Mouse (Mus musculus): ENCODE data around the gene 1700013G24Rik.

The 1700013G24Rik gene

DNA sequence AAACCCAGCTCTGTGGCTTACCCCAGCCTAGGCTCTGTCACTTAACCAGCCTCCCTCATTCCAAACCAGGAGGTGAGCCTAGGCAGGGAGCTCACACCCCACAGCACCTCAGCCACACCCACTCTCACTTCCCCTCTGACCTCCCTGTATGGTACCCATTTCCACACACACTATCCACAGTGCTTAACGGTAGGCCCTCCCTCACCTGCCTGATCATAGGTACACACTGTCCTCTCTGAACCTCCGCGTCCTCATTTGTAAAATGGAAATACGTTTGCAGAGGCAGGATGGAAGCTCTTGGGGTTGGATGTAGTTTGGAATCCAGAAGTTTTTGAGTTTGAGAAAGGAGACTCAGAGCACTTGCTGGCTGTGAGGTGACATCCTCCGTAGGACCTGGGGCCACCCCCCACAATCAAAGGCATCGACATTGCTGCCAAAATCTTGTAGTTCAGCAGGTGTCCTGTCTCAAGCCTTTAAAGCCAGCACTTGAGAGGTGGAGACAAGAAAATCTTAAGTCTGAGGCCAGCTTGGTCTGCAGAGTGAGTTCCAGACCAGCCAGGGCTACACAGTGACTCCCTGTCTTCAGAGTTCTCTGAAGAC, 42.5 kb downstream of the 1700013G24Rik start:
- no peak for DNase-seq (ENCODE audit: low spot score in 2 of 2)

DNA sequence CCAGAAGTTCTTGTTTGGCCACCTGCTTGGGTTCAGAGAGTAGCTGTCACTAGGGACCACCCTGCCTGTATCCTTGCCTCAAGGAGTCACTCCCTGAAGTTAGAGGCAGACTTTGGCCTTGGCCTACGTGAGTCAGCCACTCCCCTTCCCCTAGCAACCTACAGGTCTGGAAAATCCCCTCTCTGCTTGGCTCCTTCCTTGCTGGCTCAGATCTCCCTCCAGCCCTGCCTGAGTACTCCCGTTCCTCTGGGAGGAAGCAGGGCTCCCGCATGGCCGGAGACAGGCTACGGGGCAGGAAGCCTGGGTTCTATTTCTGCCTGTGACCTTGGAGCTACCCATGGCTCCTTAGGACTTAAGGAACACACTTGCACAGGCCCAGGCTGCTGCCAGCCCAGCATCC, 44.3 kb downstream of the 1700013G24Rik start:
- peak in 1 of 2 experiments; percentile 56 for DNase-seq (ENCODE audit: low spot score in 2 of 2)

DNA sequence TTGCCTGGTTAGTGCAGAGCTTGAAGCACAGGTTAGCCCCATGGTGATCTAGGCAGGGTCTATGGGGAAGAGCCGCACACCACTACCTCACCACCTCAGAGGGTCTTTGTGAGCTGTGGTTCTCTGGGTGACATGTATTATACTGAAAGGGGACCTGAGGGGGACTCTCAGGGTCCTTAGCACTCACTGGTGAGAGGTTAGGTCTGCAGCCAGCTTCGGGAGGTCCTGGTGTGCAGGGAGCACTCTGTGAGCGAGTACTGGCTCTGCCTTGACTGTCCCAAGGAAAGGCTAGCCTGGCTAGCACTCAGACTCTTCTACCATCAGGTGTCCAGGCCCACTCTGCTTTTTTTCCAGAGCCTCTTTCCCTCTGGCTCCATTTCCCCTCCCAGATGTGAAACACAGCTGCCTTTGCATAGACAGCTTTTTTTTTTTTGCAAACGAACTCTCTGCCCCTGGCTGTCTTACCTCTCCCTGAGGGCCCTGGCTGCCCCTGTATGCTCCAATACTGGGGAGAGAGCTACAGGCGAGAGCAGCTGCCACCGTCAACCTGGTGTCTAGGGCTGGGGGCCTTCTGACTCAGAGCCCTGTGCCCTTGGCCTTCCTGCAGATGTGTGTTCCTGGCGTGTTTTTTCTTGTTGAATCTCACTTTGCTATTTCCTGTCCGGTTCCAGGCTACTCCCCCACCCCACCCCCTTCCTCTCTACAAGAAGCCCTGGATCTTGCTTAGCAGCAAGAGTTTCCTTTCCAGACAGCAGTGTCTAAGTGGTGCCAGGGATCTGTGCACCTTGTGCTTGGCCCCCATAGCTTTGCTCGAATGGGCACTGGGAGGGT, 45.0 kb downstream of the 1700013G24Rik start:
- DNase-seq (ENCODE audit: low spot score in 2 of 2): peak in 1 of 2 experiments; percentile 55

DNA sequence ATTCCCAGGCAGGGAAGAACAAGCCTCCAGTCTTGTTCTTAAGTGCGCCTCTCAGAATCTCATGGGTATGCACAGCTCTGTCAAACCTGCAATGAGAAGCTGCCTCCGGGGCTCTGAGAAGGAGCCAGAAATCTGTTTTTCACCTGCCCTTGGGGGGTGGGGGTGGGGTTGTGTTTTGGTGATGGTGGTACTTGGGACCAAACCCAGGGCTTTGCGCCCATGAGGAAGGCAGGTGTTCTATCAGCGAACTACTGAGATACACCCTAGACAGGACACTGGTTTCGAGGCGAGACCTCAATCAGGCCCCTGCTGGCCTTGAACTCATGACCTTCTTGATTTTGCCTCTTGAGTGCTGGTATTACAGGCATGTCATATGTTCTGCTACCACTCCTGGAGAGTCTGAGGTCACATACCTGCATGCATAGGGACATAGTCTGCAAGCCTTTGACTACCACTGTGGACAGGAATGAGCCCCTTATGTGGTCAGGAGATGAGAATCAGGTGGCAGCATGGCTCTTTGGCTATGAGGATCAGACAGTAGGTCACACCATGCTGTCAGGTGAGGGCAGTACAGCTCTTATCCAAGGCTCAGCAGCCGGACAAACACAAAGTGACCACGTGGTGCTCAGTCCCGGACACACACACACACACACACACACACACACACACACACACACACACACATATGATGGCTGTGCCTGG, 45.9 kb downstream of the 1700013G24Rik start:
- no peak for DNase-seq (ENCODE audit: low spot score in 2 of 2)

DNA sequence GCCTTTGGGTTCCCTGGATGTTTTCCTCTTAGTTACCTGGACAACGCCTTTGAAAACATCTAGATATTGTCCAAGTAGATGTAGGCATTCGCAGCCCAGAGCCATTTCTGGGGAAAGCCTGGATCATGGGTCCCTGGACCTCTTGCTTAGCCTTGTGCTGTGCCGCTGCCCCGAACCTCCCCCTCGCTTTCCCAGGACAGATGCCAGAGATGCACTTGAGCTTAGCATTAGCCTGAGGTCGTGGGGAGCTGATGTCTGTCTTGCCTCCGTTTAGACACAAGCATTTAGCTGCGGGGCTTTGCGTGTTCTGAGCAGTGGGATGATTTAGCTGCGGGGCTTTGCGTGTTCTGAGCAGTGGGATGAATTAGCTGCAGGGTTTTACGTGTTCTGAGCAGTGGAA, 47.1 kb downstream of the 1700013G24Rik start:
- DNase-seq (ENCODE audit: low spot score in 2 of 2): no peak

DNA sequence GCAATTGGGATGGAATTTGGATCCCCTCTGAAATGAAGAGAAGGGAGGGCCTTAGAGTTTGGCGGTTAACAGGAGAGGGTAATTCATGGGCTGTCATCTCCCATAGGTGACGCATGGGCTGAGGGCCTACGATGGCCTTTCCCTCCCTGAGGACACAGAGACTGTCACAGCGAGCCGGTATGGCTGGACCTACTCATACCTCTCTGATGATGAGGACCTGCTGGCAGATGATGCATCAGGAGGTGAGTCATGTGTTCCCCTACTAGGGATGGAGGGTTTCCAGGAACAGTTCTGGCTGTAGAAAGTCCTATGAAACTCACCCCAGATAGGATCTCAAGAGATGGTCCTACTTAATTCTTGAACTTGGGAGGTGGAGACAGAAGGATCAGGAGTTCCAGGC, 47.9 kb downstream of the 1700013G24Rik start:
- no peak for DNase-seq (ENCODE audit: low spot score in 2 of 2)

DNA sequence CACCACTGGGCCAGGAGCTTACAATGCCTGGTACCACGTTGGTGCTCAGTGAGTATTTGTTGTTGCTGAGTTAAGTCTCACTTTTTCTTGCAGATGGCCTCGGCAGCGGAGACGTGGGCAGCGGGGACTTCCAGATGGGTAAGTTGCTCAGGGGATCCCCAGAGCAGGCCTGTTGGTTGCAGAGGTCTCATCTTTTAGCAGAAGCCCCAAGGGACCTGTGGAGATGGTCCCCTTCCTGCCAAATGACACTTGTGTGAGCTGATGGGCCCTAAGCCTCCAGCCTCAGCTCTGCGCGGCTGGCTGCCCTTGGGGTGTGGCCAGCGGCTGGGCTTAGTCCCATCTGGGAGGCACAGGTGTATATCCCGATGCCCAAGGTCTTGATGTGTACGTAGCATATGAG, 49.1 kb downstream of the 1700013G24Rik start:
- no peak for DNase-seq (ENCODE audit: low spot score in 2 of 2)

DNA sequence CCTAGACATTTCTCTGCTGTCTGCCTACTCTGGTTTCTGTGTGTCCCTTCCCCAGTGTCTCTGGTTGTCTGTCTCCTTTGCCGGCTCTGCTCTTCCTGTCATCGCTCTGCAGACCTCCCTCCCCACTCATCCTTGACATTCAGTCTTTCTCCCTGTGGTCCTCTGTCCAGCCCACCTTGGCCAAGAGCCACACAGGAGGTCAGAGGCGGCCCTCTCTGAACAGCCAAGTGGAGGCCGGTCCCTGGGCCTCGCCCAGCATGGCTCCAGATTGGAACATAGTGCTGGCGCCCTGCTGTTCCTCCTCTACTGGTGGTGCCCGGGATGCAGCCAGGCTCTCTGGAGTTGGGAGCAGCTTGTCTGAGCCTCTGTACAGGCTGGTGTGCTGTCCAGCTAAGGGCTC, 49.7 kb downstream of the 1700013G24Rik start:
- peak in 1 of 2 experiments; percentile 49 for DNase-seq (ENCODE audit: low spot score in 2 of 2)

DNA sequence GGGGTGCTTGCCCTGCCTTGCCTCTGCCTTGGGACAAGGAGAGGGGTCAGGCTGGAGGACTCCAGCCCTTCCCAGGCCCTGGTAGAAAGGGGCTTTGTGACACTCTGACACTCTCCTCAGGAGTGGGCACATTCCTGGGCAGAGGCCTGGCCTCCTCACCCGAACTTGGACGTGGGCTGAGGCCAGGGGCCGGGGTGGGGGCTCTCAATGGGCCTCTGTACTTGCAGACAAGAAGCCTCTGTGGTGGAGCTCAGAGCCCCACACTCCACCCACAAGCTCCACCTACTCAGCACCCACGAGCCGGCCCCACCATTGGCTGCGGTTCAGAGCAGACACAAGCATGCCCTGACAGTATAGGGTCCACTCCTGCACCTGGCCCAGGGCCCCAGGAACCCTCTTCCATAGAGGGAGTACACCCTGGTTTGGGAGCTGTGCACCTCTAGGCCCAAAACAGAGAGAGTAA, 50.5 kb downstream of the 1700013G24Rik start:
- no peak for DNase-seq (ENCODE audit: low spot score in 2 of 2)

Measured in urinary bladder, postnatal 4 days (tissue).